Mouse (Mus musculus) heart, adult 9 months (tissue): Measurements from ENCODE around the gene Rbms3.

Experiments
- DNase-seq, 2 experiments: peaks; one replicate each; pipeline ENCODE4 v3.0.0; 2022; ENCODE audit warnings: low spot score in 2 of 2

The Rbms3 gene

GRCm38 (mm10) chr9:117251521-117252368 is 378.0 kb downstream of the Rbms3 start:
- DNase-seq = no peak

GRCm38 (mm10) chr9:117250831-117251165 is 378.9 kb downstream of the Rbms3 start:
- DNase-seq = no peak

GRCm38 (mm10) chr9:117250036-117250830 is 379.5 kb downstream of the Rbms3 start:
- DNase-seq = no peak

GRCm38 (mm10) chr9:117247311-117247980 is 382.3 kb downstream of the Rbms3 start:
- no peak for DNase-seq

- no peak for DNase-seq
Observed at GRCm38 (mm10) chr9:117246173-117246572, 383.5 kb downstream of the Rbms3 start.

GRCm38 (mm10) chr9:117243365-117243764 is 386.3 kb downstream of the Rbms3 start:
- no peak for DNase-seq

- DNase-seq = no peak
Observed at GRCm38 (mm10) chr9:117234726-117235075, 395.0 kb downstream of the Rbms3 start.

GRCm38 (mm10) chr9:117234065-117234725 is 395.5 kb downstream of the Rbms3 start:
- DNase-seq = no peak

GRCm38 (mm10) chr9:117222741-117223140 is 407.0 kb downstream of the Rbms3 start:
- no peak for DNase-seq

GRCm38 (mm10) chr9:117221481-117221880 is 408.2 kb downstream of the Rbms3 start:
- no peak for DNase-seq

GRCm38 (mm10) chr9:117216026-117216755 is 413.5 kb downstream of the Rbms3 start:
- DNase-seq = no peak

- DNase-seq = no peak
Observed at GRCm38 (mm10) chr9:117212023-117212422, 417.7 kb downstream of the Rbms3 start.

- no peak for DNase-seq
Observed at GRCm38 (mm10) chr9:117210344-117210743, 419.4 kb downstream of the Rbms3 start.

GRCm38 (mm10) chr9:117205395-117205794 is 424.3 kb downstream of the Rbms3 start:
- no peak for DNase-seq

GRCm38 (mm10) chr9:117200067-117200658 is 429.6 kb downstream of the Rbms3 start:
- no peak for DNase-seq

GRCm38 (mm10) chr9:117197531-117197930 is 432.2 kb downstream of the Rbms3 start:
- DNase-seq = no peak

GRCm38 (mm10) chr9:117192565-117193540 is 436.9 kb downstream of the Rbms3 start:
- peak; percentile 41 to 71 for DNase-seq

- peak in 1 of 2 experiments; percentile 6 for DNase-seq
Observed at GRCm38 (mm10) chr9:117192093-117192492, 437.6 kb downstream of the Rbms3 start.

GRCm38 (mm10) chr9:117188406-117188805 is 441.3 kb downstream of the Rbms3 start:
- no peak for DNase-seq
